Mouse (Mus musculus) brain, embryonic 14.5 days (tissue): ENCODE data around the gene Tmod4.

Experiments
- CTCF ChIP-seq: fragments of 200-500 bp; IDR thresholded peaks from 2 replicates; pipeline ENCODE4 v1.5.1; 2012; ENCODE audit warnings: inconsistent platforms, mild to moderate bottlenecking, moderate library complexity, borderline replicate concordance; ENCODE audit not compliant: insufficient read depth, insufficient read length; ENCODE audit errors: extremely low read depth
- POLR2A ChIP-seq: fragments of 200-500 bp; IDR thresholded peaks from 2 replicates; pipeline ENCODE4 v1.6.1; 2012; ENCODE audit warnings: mild to moderate bottlenecking, inconsistent platforms, borderline replicate concordance; ENCODE audit not compliant: poor library complexity, insufficient read depth, insufficient read length, severe bottlenecking; ENCODE audit errors: extremely low read depth

DNA sequence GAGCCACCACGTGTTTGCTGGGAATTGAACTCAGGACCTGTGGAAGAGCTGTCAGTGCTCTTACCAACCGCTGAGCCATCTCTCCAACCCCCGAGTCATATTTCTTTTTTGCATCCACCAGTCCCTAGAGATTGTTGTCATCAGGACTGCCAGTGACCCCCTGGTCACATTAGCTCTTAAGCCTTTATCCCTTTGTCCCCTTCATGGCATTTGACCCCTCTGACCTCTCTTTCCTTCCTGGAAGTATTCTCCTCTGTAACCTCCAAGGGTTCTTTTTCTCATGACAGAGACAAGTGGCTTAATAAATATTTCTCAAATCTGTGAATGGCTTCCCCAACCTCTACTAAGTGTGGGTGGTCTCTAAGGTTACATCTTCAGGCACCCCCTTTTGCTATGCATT is 23.6 kb downstream of the Tmod4 start:
- TF ChIP-seq CTCF: no peak
- TF ChIP-seq POLR2A: no peak
